32 mouse cellular contexts compared by ENCODE assay signal in the genomic region with DNA sequence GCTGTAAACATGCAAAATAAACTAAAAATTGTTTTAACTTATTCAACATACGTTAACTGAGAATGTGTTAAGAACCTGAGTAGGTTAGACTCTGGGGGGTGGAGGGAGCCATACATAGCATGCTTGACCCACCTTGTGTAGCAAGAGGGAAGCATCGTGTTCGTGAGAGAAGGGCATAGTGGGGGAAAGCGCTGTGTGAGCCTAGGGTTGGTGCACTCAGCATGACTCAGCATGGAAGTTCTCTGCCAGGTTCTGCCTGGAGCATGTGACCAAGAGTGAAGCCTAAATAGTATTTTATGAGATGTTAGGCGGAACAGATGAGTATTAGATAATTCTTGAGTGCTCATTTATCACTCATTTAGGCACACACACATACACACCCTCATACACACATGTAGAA. TPM values are rescaled to one million over a fixed set of nuclear protein-coding genes. Genes with fewer than 3 reads are reported as not detected.
DNase-seq lines count a peak whose midpoint lies in the region; ATAC-seq and TF ChIP-seq lines count a peak whose summit lies in the region.
"Had no signal": no experiment of that assay in that cellular context is flagged by ENCODE, and none has a peak within 500 bp of the region (broad histone marks: within the 10 kb centered on the region; RNA-seq: fewer than 3 reads in every experiment).

No protein-coding gene starts in this region.

- peaks cover 14% of the 10 kb centered on the region; the same call in 1 of the 2 replicates for H3K4me1 ChIP-seq in embryonic facial prominence, embryonic 14.5 days (ENCODE audit: control insufficient read depth, insufficient read depth, low read length)
- peaks cover 17% of the 10 kb centered on the region for H3K4me1 ChIP-seq in embryonic facial prominence, embryonic 10.5 days
- no peaks in the 10 kb centered on the region for H3K4me1 ChIP-seq in MEL (ENCODE audit: control insufficient read depth in 1 of 2, insufficient read depth in 2 of 2, low read length in 2 of 2)
- H3K4me1 ChIP-seq: forebrain, embryonic 12.5 days; hindbrain, embryonic 13.5 days; liver, embryonic 15.5 days; megakaryocyte, embryonic 14.5 days; midbrain, embryonic 13.5 days had no signal

- TF ChIP-seq EP300 in MEL (IDR thresholded peaks at IDR 0.05; ENCODE audit: low read depth in 1 of 2, low read length in 2 of 2): no peak

- H3K79me3 ChIP-seq in C2C12 (ENCODE audit: low read depth): peaks cover 24% of the 10 kb centered on the region

- no peak overlapping the region for H3K4me3 ChIP-seq in embryonic facial prominence, embryonic 14.5 days (ENCODE audit: low read depth, low read length)
- H3K4me3 ChIP-seq in embryonic facial prominence, embryonic 10.5 days: no peak overlapping the region
- H3K4me3 ChIP-seq in C2C12 (ENCODE audit: insufficient read depth, poor library complexity, severe bottlenecking) (no peak overlapping the region), MEL (ENCODE audit: control insufficient read depth in 1 of 2, insufficient read depth in 1 of 2, low read depth in 2 of 2, low read length in 2 of 2) (no peak overlapping the region)
- H3K4me3 ChIP-seq: embryonic facial prominence, embryonic 13.5 days; forebrain, embryonic 12.5 days; hindbrain, embryonic 13.5 days; limb, embryonic 12.5 days; liver, embryonic 15.5 days; megakaryocyte, embryonic 14.5 days; midbrain, embryonic 13.5 days had no signal

- H3K27me3 ChIP-seq in embryonic facial prominence, embryonic 14.5 days (replicated peaks; ENCODE audit: control insufficient read depth, insufficient read depth, low read length): no peaks in the 10 kb centered on the region
- H3K27me3 ChIP-seq in embryonic facial prominence, embryonic 10.5 days (replicated peaks; ENCODE audit: low read depth, poor library complexity, severe bottlenecking): no peaks in the 10 kb centered on the region
- H3K27me3 ChIP-seq in C2C12 (ENCODE audit: control insufficient read depth, insufficient read depth, insufficient read length) (no peaks in the 10 kb centered on the region), MEL (ENCODE audit: control insufficient read depth in 1 of 2, insufficient read depth in 2 of 2, low read length in 2 of 2) (no peaks in the 10 kb centered on the region)
- H3K27me3 ChIP-seq: CH12.LX; embryonic facial prominence, embryonic 13.5 days; forebrain, embryonic 12.5 days; hindbrain, embryonic 13.5 days; limb, embryonic 12.5 days; liver, embryonic 15.5 days; midbrain, embryonic 13.5 days had no signal

- no peaks in the 10 kb centered on the region for H3K9me3 ChIP-seq in embryonic facial prominence, embryonic 14.5 days (ENCODE audit: control insufficient read depth, low read length)
- no peaks in the 10 kb centered on the region for H3K9me3 ChIP-seq in embryonic facial prominence, embryonic 10.5 days
- no peaks in the 10 kb centered on the region for H3K9me3 ChIP-seq in MEL (replicated peaks; ENCODE audit: insufficient read depth, low read length)
- H3K9me3 ChIP-seq: embryonic facial prominence, embryonic 13.5 days; forebrain, embryonic 12.5 days; hindbrain, embryonic 13.5 days; limb, embryonic 12.5 days; liver, embryonic 15.5 days; megakaryocyte, embryonic 14.5 days; midbrain, embryonic 13.5 days had no signal

- no peak overlapping the region for H3K9ac ChIP-seq in embryonic facial prominence, embryonic 14.5 days (ENCODE audit: low read depth, low read length)
- no peak overlapping the region for H3K9ac ChIP-seq in MEL (ENCODE audit: control insufficient read depth, low read depth, low read length, poor library complexity, severe bottlenecking)
- H3K9ac ChIP-seq: embryonic facial prominence, embryonic 13.5 days; forebrain, embryonic 12.5 days; hindbrain, embryonic 13.5 days; limb, embryonic 12.5 days; liver, embryonic 15.5 days; lung, embryonic 14.5 days; midbrain, embryonic 13.5 days had no signal

- no peak overlapping the region for H3ac ChIP-seq in C2C12 (ENCODE audit: control insufficient read depth, insufficient read length, low read depth)

- H3K36me3 ChIP-seq in embryonic facial prominence, embryonic 14.5 days (ENCODE audit: control insufficient read depth, insufficient read depth, low read length): peaks cover 17% of the 10 kb centered on the region; the same call in 1 of the 2 replicates
- H3K36me3 ChIP-seq in embryonic facial prominence, embryonic 10.5 days (replicated peaks): peaks cover 27% of the 10 kb centered on the region
- H3K36me3 ChIP-seq in C2C12 (ENCODE audit: control insufficient read depth, insufficient read depth) (peaks cover 26% of the 10 kb centered on the region), MEL (ENCODE audit: control insufficient read depth in 1 of 2, insufficient read depth in 2 of 2, low read length in 2 of 2) (no peaks in the 10 kb centered on the region)
- H3K36me3 ChIP-seq: forebrain, embryonic 12.5 days; hindbrain, embryonic 13.5 days; liver, embryonic 15.5 days; midbrain, embryonic 13.5 days had no signal

- no peak for TF ChIP-seq RAD21 in MEL (IDR thresholded peaks at IDR 0.05; ENCODE audit: low read depth, low read length)

- 0 out of 2 replicates have a peak overlapping the region, but pooled peaks have one; percentile 4 for H3K27ac ChIP-seq in embryonic facial prominence, embryonic 14.5 days (replicated peaks; ENCODE audit: low read depth, low read length)
- no peak overlapping the region for H3K27ac ChIP-seq in embryonic facial prominence, embryonic 10.5 days (replicated peaks)
- no peak overlapping the region for H3K27ac ChIP-seq in MEL (ENCODE audit: control insufficient read depth, low read depth, low read length)
- H3K27ac ChIP-seq: embryonic facial prominence, embryonic 13.5 days; forebrain, embryonic 12.5 days; hindbrain, embryonic 13.5 days; kidney, postnatal 0 days; limb, embryonic 12.5 days; liver, embryonic 15.5 days; midbrain, embryonic 13.5 days; stomach, postnatal 0 days had no signal

- TF ChIP-seq CTCF in C2C12 (IDR thresholded peaks at IDR 0.05; ENCODE audit: control insufficient read depth, insufficient read depth, insufficient read length): no peak
- no peak for TF ChIP-seq CTCF in MEL (IDR thresholded peaks at IDR 0.05 in 2 of 3, conservative IDR thresholded peaks at IDR 0.05 in 1 of 3; ENCODE audit: control insufficient read depth in 1 of 3, insufficient read depth in 1 of 3, low read depth in 2 of 3, low read length in 3 of 3, poor library complexity in 1 of 3, severe bottlenecking in 1 of 3)

- H3K79me2 ChIP-seq in C2C12 (ENCODE audit: control insufficient read depth, insufficient read depth) (peaks cover 74% of the 10 kb centered on the region), MEL (ENCODE audit: control insufficient read depth, insufficient read depth, low read length, poor library complexity) (no peaks in the 10 kb centered on the region)

- WGBS in embryonic facial prominence, embryonic 14.5 days: 78% methylated on average over 5 of the region's 5 CpGs
- WGBS in embryonic facial prominence, embryonic 10.5 days: 89% methylated on average over 5 of the region's 5 CpGs

- no peak overlapping the region for H3K4me2 ChIP-seq in embryonic facial prominence, embryonic 14.5 days (ENCODE audit: low read depth, low read length)
- H3K4me2 ChIP-seq: embryonic facial prominence, embryonic 13.5 days; forebrain, embryonic 12.5 days; heart, embryonic 11.5 days; hindbrain, embryonic 13.5 days; limb, embryonic 12.5 days; liver, embryonic 15.5 days; lung, embryonic 14.5 days; midbrain, embryonic 13.5 days had no signal

- TF ChIP-seq POLR2A in MEL (IDR thresholded peaks at IDR 0.05; ENCODE audit: control insufficient read depth in 1 of 2, insufficient read depth in 1 of 2, low read depth in 1 of 2, low read length in 2 of 2, poor library complexity in 1 of 2): no peak

- ATAC-seq in embryonic facial prominence, embryonic 14.5 days (ENCODE audit: low read depth): no peak
- ATAC-seq in megakaryocyte-erythroid progenitor cell, adult 5-6 weeks (replicated peaks; ENCODE audit: low FRiP score, low TSS enrichment, poor library complexity, severe bottlenecking): 0 out of 2 replicates have a peak, but pooled peaks have one; percentile 37
- ATAC-seq in cerebellum, adult (ENCODE audit: insufficient number of reproducible peaks, low FRiP score, low TSS enrichment): no peak
- ATAC-seq: intestine, embryonic 16.5 days; midbrain, embryonic 13.5 days had no signal

- no peak for DNase-seq in embryonic facial prominence, embryonic 14.5 days (ENCODE audit: low spot score)
- no peak for DNase-seq in embryonic facial prominence, embryonic 10.5 days (ENCODE audit: low spot score)
- DNase-seq in MEL (ENCODE audit: low read depth, low spot score): no peak
- no peak for DNase-seq in kidney, postnatal 25 days
- DNase-seq: B cell, adult 2 months; cerebellum, adult 8-10 months; cerebellum, postnatal 25 days; gastrocnemius, postnatal 14 days; heart, adult 18-20 months; heart, postnatal 4 days; kidney, adult 8-10 months; layer of hippocampus, adult 9-11 months; lung, embryonic 14.5 days; lung, postnatal 36 days; thymus, adult 18-20 months; thymus, postnatal 36 days had no signal

TF ChIP-seq in C2C12, 6 proteins besides CTCF, POLR2A, EP300 and RAD21:
- TF ChIP-seq FOSL1 (IDR thresholded peaks at IDR 0.05; ENCODE audit: insufficient read depth, low read length, poor library complexity, severe bottlenecking) (no peak), MYOG (IDR thresholded peaks at IDR 0.05; ENCODE audit: control insufficient read depth, extremely low read depth, insufficient read length) (no peak), USF1 (IDR thresholded peaks at IDR 0.05; ENCODE audit: low read depth) (peak; percentile 74)
TF ChIP-seq in C2C12: peak in this region for 1.

TF ChIP-seq in MEL, 35 proteins besides CTCF, POLR2A, EP300 and RAD21:
- TF ChIP-seq USF1 (IDR thresholded peaks at IDR 0.05; ENCODE audit: low read depth, low read length): peak; percentile 44; the same call in 1 of the 2 replicates
- TF ChIP-seq HCFC1 (IDR thresholded peaks at IDR 0.05; ENCODE audit: low read depth, low read length): no peak

RNA-seq across cellular contexts. Expression of a gene that starts 41.4 kb away (rescaled TPM):
- 85.2 and 94.0 TPM in 2 replicates for polyA plus RNA-seq in embryonic facial prominence, embryonic 14.5 days (2014; fragmentation: Nextera tagmentation; extraction: Ambion mirVana)
- 62.9 and 69.6 TPM in 2 replicates for polyA plus RNA-seq in embryonic facial prominence, embryonic 10.5 days (2016; fragmentation: Nextera tagmentation; extraction: Ambion mirVana)
- polyA plus RNA-seq in C2C12 (2012; fragmentation: generic; extraction: Trizol) (13.7 TPM), MEL (2012; ENCODE audit: insufficient read depth in 1 of 2, insufficient read length in 2 of 2, low read depth in 1 of 2, low replicate concordance in 2 of 2, missing spikeins in 1 of 2) (under 1 TPM in 1 of 2 experiments, not detected in 1; 0.04 TPM)
- total RNA-seq in MEL (2012; rRNA removed): not detected in 2 replicates
- not detected in 2 replicates for total RNA-seq in megakaryocyte-erythroid progenitor cell, adult 5-6 weeks (2014; fragmentation: Nextera tagmentation)
- not detected in 2 replicates for total RNA-seq in megakaryocyte-erythroid progenitor cell, adult 5-6 weeks (2017)
- total RNA-seq: neutrophil, adult 5-6 weeks had no signal

Comparison
In these comparisons a context has a peak if more than half of its experiments do, and no peak if none do; other contexts are left out.
1. RNA of a gene that starts 41.4 kb away (polyA plus RNA-seq): 85.2 to 94.0 TPM in embryonic facial prominence, embryonic 14.5 days, 62.9 to 69.6 TPM in embryonic facial prominence, embryonic 10.5 days and 13.7 TPM in C2C12 (single experiment); 0.04 TPM in MEL; every median in the first group is over 10 times any median in the second.